ENCODE assay signal across 15 mouse cellular contexts in genomic region chr1:90337876-90338316, GRCm38 (mm10).
A peak's percentile ranks its signal among the peaks of the same experiment; 100 is the strongest.
DNase-seq lines count a peak whose midpoint lies in the region; ATAC-seq and TF ChIP-seq lines count a peak whose summit lies in the region.
"Had no signal": no experiment of that assay in that cellular context is flagged by ENCODE, and none has a peak within 500 bp of the region (broad histone marks: within the 10 kb centered on the region; RNA-seq: fewer than 3 reads in every experiment).

No protein-coding gene starts in this region.

- no peaks in the 10 kb centered on the region for H3K9me3 ChIP-seq in heart, embryonic 10.5 days
- H3K9me3 ChIP-seq in embryonic facial prominence, embryonic 15.5 days (replicated peaks) = no peaks in the 10 kb centered on the region
- no peaks in the 10 kb centered on the region for H3K9me3 ChIP-seq in lung, postnatal 0 days (ENCODE audit: low read length)
- H3K9me3 ChIP-seq in liver, postnatal 0 days (ENCODE audit: low read length) = no peaks in the 10 kb centered on the region
- H3K9me3 ChIP-seq: heart, embryonic 15.5 days; midbrain, embryonic 10.5 days had no signal

- H3K4me1 ChIP-seq in heart, embryonic 10.5 days = peaks cover 13% of the 10 kb centered on the region; the same call in 1 of the 2 replicates
- peaks cover 45% of the 10 kb centered on the region for H3K4me1 ChIP-seq in embryonic facial prominence, embryonic 15.5 days
- H3K4me1 ChIP-seq in lung, postnatal 0 days (ENCODE audit: insufficient read depth, low read depth, low read length) = no peaks in the 10 kb centered on the region
- H3K4me1 ChIP-seq in liver, postnatal 0 days (ENCODE audit: insufficient read depth) = no peaks in the 10 kb centered on the region

- TF ChIP-seq EP300 in lung, postnatal 0 days (IDR thresholded peaks at IDR 0.05) = 0 out of 2 replicates have a peak, but pooled peaks have one; percentile 36
- TF ChIP-seq EP300 in liver, postnatal 0 days (IDR thresholded peaks at IDR 0.05; ENCODE audit: low read depth) = no peak

- 0 out of 2 replicates have a peak, but pooled peaks cover 12% of the 10 kb centered on the region for H3K27me3 ChIP-seq in heart, embryonic 10.5 days (ENCODE audit: insufficient read depth, poor library complexity, severe bottlenecking)
- H3K27me3 ChIP-seq in embryonic facial prominence, embryonic 15.5 days = no peaks in the 10 kb centered on the region
- H3K27me3 ChIP-seq in lung, postnatal 0 days (replicated peaks; ENCODE audit: insufficient read depth, low read length) = no peaks in the 10 kb centered on the region
- H3K27me3 ChIP-seq in liver, postnatal 0 days (ENCODE audit: insufficient read depth, low read length) = no peaks in the 10 kb centered on the region

- peak; percentile 30 to 43 for DNase-seq in heart, adult 18-20 months
- DNase-seq in heart, embryonic 10.5 days (ENCODE audit: low spot score) = no peak
- DNase-seq in embryo, embryonic 10.5 days (ENCODE audit: low spot score) = peak; percentile 77
- peak; percentile 54 for DNase-seq in lung, postnatal 0 days (ENCODE audit: low spot score)
- DNase-seq in cerebellum, adult 18-20 months = no peak
- DNase-seq in liver, postnatal 0 days = no peak
- DNase-seq: cerebellum, adult 11-12 months; retina, postnatal 1 day; spleen, adult 18-20 months had no signal

- no peak overlapping the region for H3K9ac ChIP-seq in embryonic facial prominence, embryonic 15.5 days
- H3K9ac ChIP-seq in lung, postnatal 0 days (replicated peaks; ENCODE audit: low read depth) = no peak overlapping the region
- no peak overlapping the region for H3K9ac ChIP-seq in liver, postnatal 0 days (replicated peaks)
- H3K9ac ChIP-seq: heart, embryonic 15.5 days had no signal

- no peak for TF ChIP-seq CTCF in lung, postnatal 0 days (IDR thresholded peaks at IDR 0.05)
- TF ChIP-seq CTCF in liver, postnatal 0 days (IDR thresholded peaks at IDR 0.05; ENCODE audit: low read depth) = no peak

- WGBS in heart, embryonic 10.5 days = 78% methylated on average over 12 of the region's 12 CpGs
- 29% methylated on average over 12 of the region's 12 CpGs for WGBS in embryonic facial prominence, embryonic 15.5 days
- 49% methylated on average over 12 of the region's 12 CpGs for WGBS in lung, postnatal 0 days
- 74% methylated on average over 12 of the region's 12 CpGs for WGBS in liver, postnatal 0 days (ENCODE audit: insufficient replicate concordance)

- H3K27ac ChIP-seq in heart, embryonic 10.5 days = no peak overlapping the region
- 0 out of 2 replicates have a peak overlapping the region, but pooled peaks have one; percentile 29 for H3K27ac ChIP-seq in embryonic facial prominence, embryonic 15.5 days (replicated peaks)
- no peak overlapping the region for H3K27ac ChIP-seq in lung, postnatal 0 days (ENCODE audit: low read length)
- no peak overlapping the region for H3K27ac ChIP-seq in liver, postnatal 0 days (ENCODE audit: low read depth)
- H3K27ac ChIP-seq: heart, embryonic 15.5 days; hindbrain, postnatal 0 days had no signal

- H3K36me3 ChIP-seq in heart, embryonic 10.5 days = no peaks in the 10 kb centered on the region
- no peaks in the 10 kb centered on the region for H3K36me3 ChIP-seq in embryonic facial prominence, embryonic 15.5 days
- no peaks in the 10 kb centered on the region for H3K36me3 ChIP-seq in lung, postnatal 0 days (ENCODE audit: insufficient read depth, low read length)
- no peaks in the 10 kb centered on the region for H3K36me3 ChIP-seq in liver, postnatal 0 days (replicated peaks; ENCODE audit: insufficient read depth, low read length)
- H3K36me3 ChIP-seq: heart, embryonic 15.5 days; midbrain, embryonic 10.5 days had no signal

- H3K4me2 ChIP-seq in embryonic facial prominence, embryonic 15.5 days (replicated peaks) = no peak overlapping the region
- H3K4me2 ChIP-seq in lung, postnatal 0 days (replicated peaks; ENCODE audit: low read depth, low read length) = no peak overlapping the region
- H3K4me2 ChIP-seq in liver, postnatal 0 days (ENCODE audit: low read depth, low read length) = no peak overlapping the region
- H3K4me2 ChIP-seq: heart, embryonic 15.5 days; liver, embryonic 11.5 days had no signal

- no peak for ATAC-seq in embryonic facial prominence, embryonic 15.5 days (ENCODE audit: insufficient number of reproducible peaks, low FRiP score, low TSS enrichment, low read depth)
- peak; percentile 45 for ATAC-seq in lung, postnatal 0 days
- ATAC-seq in liver, postnatal 0 days = no peak
- no peak for ATAC-seq in granulocyte monocyte progenitor cell, adult 5-6 weeks (replicated peaks; ENCODE audit: poor library complexity, severe bottlenecking)
- ATAC-seq: hindbrain, postnatal 0 days had no signal

- no peak overlapping the region for H3K4me3 ChIP-seq in heart, embryonic 10.5 days
- no peak overlapping the region for H3K4me3 ChIP-seq in embryonic facial prominence, embryonic 15.5 days (replicated peaks)
- no peak overlapping the region for H3K4me3 ChIP-seq in lung, postnatal 0 days (ENCODE audit: low read depth, low read length)
- no peak overlapping the region for H3K4me3 ChIP-seq in liver, postnatal 0 days (ENCODE audit: low read depth, low read length)
- H3K4me3 ChIP-seq: heart, embryonic 15.5 days; midbrain, embryonic 10.5 days had no signal

Comparison
In these comparisons a context has a peak if more than half of its experiments do, and no peak if none do; other contexts are left out.
1. DNase-seq: peak in heart, adult 18-20 months (2 of 2), embryo, embryonic 10.5 days (single experiment) and lung, postnatal 0 days (single experiment); none in heart, embryonic 10.5 days (single experiment), cerebellum, adult 18-20 months (0 of 2) and liver, postnatal 0 days (single experiment).